Mouse (Mus musculus): ENCODE data around the gene Bcl2. TPM values are rescaled to one million over a fixed set of nuclear protein-coding genes. Genes with fewer than 3 reads are reported as not detected.

Gene Bcl2
- total RNA-seq, 1 experiment, result 0.98 TPM

DNA sequence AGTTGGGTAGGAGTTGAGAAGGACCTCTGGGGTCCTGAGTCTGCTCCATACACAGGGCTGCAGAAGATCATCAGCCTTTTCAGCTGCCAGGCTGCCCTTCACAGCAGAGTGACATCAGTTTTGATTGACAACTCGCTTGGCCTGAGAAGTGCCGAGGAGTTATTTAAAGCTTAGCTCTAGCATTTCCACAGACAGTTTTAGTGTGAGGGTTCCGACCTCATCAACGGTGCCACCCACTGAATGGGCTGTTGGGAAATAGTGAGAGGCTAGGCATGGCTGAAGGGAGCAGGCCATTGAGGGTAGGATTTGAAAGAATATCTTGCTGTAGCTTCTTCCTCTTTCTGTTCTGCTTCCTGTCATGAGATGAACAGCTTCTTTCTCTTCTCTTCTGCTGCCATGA, 18.4 kb downstream of the Bcl2 start:
- no peak overlapping the region for H3K9ac ChIP-seq (ENCODE audit: insufficient read depth, low read depth, low read length, poor library complexity, severe bottlenecking)
- H3K4me3 ChIP-seq (ENCODE audit: insufficient read depth in 1 of 2, low read depth in 1 of 2, low read length in 2 of 2, poor library complexity in 1 of 2, severe bottlenecking in 1 of 2), result no peak overlapping the region
- no peak for DNase-seq (ENCODE audit: low read depth, low spot score)
- TF ChIP-seq ZC3H11A (IDR thresholded peaks at IDR 0.05; ENCODE audit: borderline replicate concordance, low read depth, low read length) (no peak), HCFC1 (IDR thresholded peaks at IDR 0.05; ENCODE audit: borderline replicate concordance, insufficient read depth, low read length) (no peak), CHD2 (IDR thresholded peaks at IDR 0.05; ENCODE audit: low read depth, low read length) (no peak), ZNF384 (IDR thresholded peaks at IDR 0.05; ENCODE audit: low read depth, low read length) (no peak), MAFK (IDR thresholded peaks at IDR 0.05; ENCODE audit: insufficient read depth, low read depth, low read length) (no peak)
- no peaks in the 10 kb centered on the region for H3K4me1 ChIP-seq (ENCODE audit: control insufficient read depth in 2 of 2, insufficient read depth in 2 of 2, low read length in 2 of 2, poor library complexity in 1 of 2)
- no peak overlapping the region for H3K27ac ChIP-seq (ENCODE audit: insufficient read depth, low read depth, low read length, poor library complexity, severe bottlenecking)
- H3K36me3 ChIP-seq (ENCODE audit: control insufficient read depth, insufficient read depth, low read length, poor library complexity, severe bottlenecking), result no peaks in the 10 kb centered on the region
- no peaks in the 10 kb centered on the region for H3K9me3 ChIP-seq (ENCODE audit: control insufficient read depth, insufficient read depth, low read depth, low read length)
- in situ Hi-C loops (cut with MboI; ENCODE audit: low sequenced_read_pairs in 2 of 2, unreplicated experiment in 2 of 2), result no loop called here

GRCm38 (mm10) chr1:106694316-106694715, 19.8 kb downstream of the Bcl2 start:
- H3K4me1 ChIP-seq (ENCODE audit: control insufficient read depth in 2 of 2, insufficient read depth in 2 of 2, low read length in 2 of 2, poor library complexity in 1 of 2), result no peaks in the 10 kb centered on the region
- H3K36me3 ChIP-seq (ENCODE audit: control insufficient read depth, insufficient read depth, low read length, poor library complexity, severe bottlenecking), result no peaks in the 10 kb centered on the region
- H3K27ac ChIP-seq (ENCODE audit: insufficient read depth, low read depth, low read length, poor library complexity, severe bottlenecking), result no peak overlapping the region
- DNase-seq (ENCODE audit: low read depth, low spot score), result no peak
- TF ChIP-seq CHD2 (IDR thresholded peaks at IDR 0.05; ENCODE audit: low read depth, low read length), result no peak
- no peak for TF ChIP-seq HCFC1 (IDR thresholded peaks at IDR 0.05; ENCODE audit: borderline replicate concordance, insufficient read depth, low read length)
- no peak for TF ChIP-seq ZNF384 (IDR thresholded peaks at IDR 0.05; ENCODE audit: low read depth, low read length)
- TF ChIP-seq MAFK (IDR thresholded peaks at IDR 0.05; ENCODE audit: insufficient read depth, low read depth, low read length), result no peak
- no peak for TF ChIP-seq ZC3H11A (IDR thresholded peaks at IDR 0.05; ENCODE audit: borderline replicate concordance, low read depth, low read length)
- no peak overlapping the region for H3K4me3 ChIP-seq (ENCODE audit: insufficient read depth in 1 of 2, low read depth in 1 of 2, low read length in 2 of 2, poor library complexity in 1 of 2, severe bottlenecking in 1 of 2)
- H3K9ac ChIP-seq (ENCODE audit: insufficient read depth, low read depth, low read length, poor library complexity, severe bottlenecking), result no peak overlapping the region
- in situ Hi-C loops (cut with MboI; ENCODE audit: low sequenced_read_pairs in 2 of 2, unreplicated experiment in 2 of 2), result no loop called here
- H3K9me3 ChIP-seq (ENCODE audit: control insufficient read depth, insufficient read depth, low read depth, low read length), result no peaks in the 10 kb centered on the region

DNA sequence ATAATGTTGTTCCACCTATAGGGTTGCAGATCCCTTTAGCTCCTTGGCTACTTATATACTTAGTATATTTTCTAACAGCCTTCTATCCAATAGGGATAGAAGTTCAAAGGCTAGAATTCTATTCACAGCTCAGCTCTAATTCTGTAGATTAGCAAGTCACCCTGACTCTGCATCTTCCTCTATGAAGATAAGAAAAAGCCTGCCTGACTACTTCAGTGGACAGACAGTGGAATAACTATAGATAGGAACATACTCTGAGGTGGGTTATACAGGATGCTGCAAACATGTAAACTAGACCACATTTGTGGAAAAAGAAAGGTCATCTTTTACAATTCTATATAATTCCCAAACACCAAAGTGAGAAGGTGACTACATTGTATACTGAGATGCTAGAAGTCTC, 21.5 kb downstream of the Bcl2 start:
- Histone ChIP-seq H3K9me3 (ENCODE audit: control insufficient read depth, insufficient read depth, low read depth, low read length) (no peaks in the 10 kb centered on the region), H3K4me3 (ENCODE audit: insufficient read depth in 1 of 2, low read depth in 1 of 2, low read length in 2 of 2, poor library complexity in 1 of 2, severe bottlenecking in 1 of 2) (no peak overlapping the region), H3K36me3 (ENCODE audit: control insufficient read depth, insufficient read depth, low read length, poor library complexity, severe bottlenecking) (no peaks in the 10 kb centered on the region), H3K4me1 (ENCODE audit: control insufficient read depth in 2 of 2, insufficient read depth in 2 of 2, low read length in 2 of 2, poor library complexity in 1 of 2) (no peaks in the 10 kb centered on the region), H3K9ac (ENCODE audit: insufficient read depth, low read depth, low read length, poor library complexity, severe bottlenecking) (no peak overlapping the region), H3K27ac (ENCODE audit: insufficient read depth, low read depth, low read length, poor library complexity, severe bottlenecking) (no peak overlapping the region)
- TF ChIP-seq ZNF384 (IDR thresholded peaks at IDR 0.05; ENCODE audit: low read depth, low read length) (no peak), MAFK (IDR thresholded peaks at IDR 0.05; ENCODE audit: insufficient read depth, low read depth, low read length) (no peak), CHD2 (IDR thresholded peaks at IDR 0.05; ENCODE audit: low read depth, low read length) (no peak), HCFC1 (IDR thresholded peaks at IDR 0.05; ENCODE audit: borderline replicate concordance, insufficient read depth, low read length) (no peak), ZC3H11A (IDR thresholded peaks at IDR 0.05; ENCODE audit: borderline replicate concordance, low read depth, low read length) (no peak)
- in situ Hi-C loops (cut with MboI; ENCODE audit: low sequenced_read_pairs in 2 of 2, unreplicated experiment in 2 of 2), result no loop called here
- no peak for DNase-seq (ENCODE audit: low read depth, low spot score)

- Histone ChIP-seq H3K4me3 (ENCODE audit: insufficient read depth in 1 of 2, low read depth in 1 of 2, low read length in 2 of 2, poor library complexity in 1 of 2, severe bottlenecking in 1 of 2) (no peak overlapping the region), H3K9ac (ENCODE audit: insufficient read depth, low read depth, low read length, poor library complexity, severe bottlenecking) (no peak overlapping the region), H3K9me3 (ENCODE audit: control insufficient read depth, insufficient read depth, low read depth, low read length) (no peaks in the 10 kb centered on the region), H3K36me3 (ENCODE audit: control insufficient read depth, insufficient read depth, low read length, poor library complexity, severe bottlenecking) (no peaks in the 10 kb centered on the region), H3K27ac (ENCODE audit: insufficient read depth, low read depth, low read length, poor library complexity, severe bottlenecking) (no peak overlapping the region), H3K4me1 (ENCODE audit: control insufficient read depth in 2 of 2, insufficient read depth in 2 of 2, low read length in 2 of 2, poor library complexity in 1 of 2) (no peaks in the 10 kb centered on the region)
- in situ Hi-C loops (cut with MboI; ENCODE audit: low sequenced_read_pairs in 2 of 2, unreplicated experiment in 2 of 2), result no loop called here
- DNase-seq (ENCODE audit: low read depth, low spot score), result no peak
- TF ChIP-seq ZC3H11A (IDR thresholded peaks at IDR 0.05; ENCODE audit: borderline replicate concordance, low read depth, low read length) (no peak), CHD2 (IDR thresholded peaks at IDR 0.05; ENCODE audit: low read depth, low read length) (no peak), HCFC1 (IDR thresholded peaks at IDR 0.05; ENCODE audit: borderline replicate concordance, insufficient read depth, low read length) (no peak), MAFK (IDR thresholded peaks at IDR 0.05; ENCODE audit: insufficient read depth, low read depth, low read length) (no peak), ZNF384 (IDR thresholded peaks at IDR 0.05; ENCODE audit: low read depth, low read length) (no peak)
These were observed 23.2 kb downstream of the Bcl2 start for GRCm38 (mm10) chr1:106690887-106691286.

GRCm38 (mm10) chr1:106688161-106688516, 25.9 kb downstream of the Bcl2 start:
- Histone ChIP-seq H3K27ac (ENCODE audit: insufficient read depth, low read depth, low read length, poor library complexity, severe bottlenecking) (no peak overlapping the region), H3K4me3 (ENCODE audit: insufficient read depth in 1 of 2, low read depth in 1 of 2, low read length in 2 of 2, poor library complexity in 1 of 2, severe bottlenecking in 1 of 2) (no peak overlapping the region), H3K36me3 (ENCODE audit: control insufficient read depth, insufficient read depth, low read length, poor library complexity, severe bottlenecking) (no peaks in the 10 kb centered on the region), H3K4me1 (ENCODE audit: control insufficient read depth in 2 of 2, insufficient read depth in 2 of 2, low read length in 2 of 2, poor library complexity in 1 of 2) (no peaks in the 10 kb centered on the region), H3K9me3 (ENCODE audit: control insufficient read depth, insufficient read depth, low read depth, low read length) (no peaks in the 10 kb centered on the region), H3K9ac (ENCODE audit: insufficient read depth, low read depth, low read length, poor library complexity, severe bottlenecking) (no peak overlapping the region)
- TF ChIP-seq ZC3H11A (IDR thresholded peaks at IDR 0.05; ENCODE audit: borderline replicate concordance, low read depth, low read length), result no peak
- no peak for TF ChIP-seq ZNF384 (IDR thresholded peaks at IDR 0.05; ENCODE audit: low read depth, low read length)
- TF ChIP-seq MAFK (IDR thresholded peaks at IDR 0.05; ENCODE audit: insufficient read depth, low read depth, low read length), result no peak
- TF ChIP-seq CHD2 (IDR thresholded peaks at IDR 0.05; ENCODE audit: low read depth, low read length), result no peak
- TF ChIP-seq HCFC1 (IDR thresholded peaks at IDR 0.05; ENCODE audit: borderline replicate concordance, insufficient read depth, low read length), result no peak
- no peak for DNase-seq (ENCODE audit: low read depth, low spot score)
- in situ Hi-C loops (cut with MboI; ENCODE audit: low sequenced_read_pairs in 2 of 2, unreplicated experiment in 2 of 2), result no loop called here
